In genomic region chr2:127430238-127430637, GRCm38 (mm10) we compare ENCODE assay signal across 9 mouse cellular contexts. TPM values are rescaled to one million over a fixed set of nuclear protein-coding genes. Genes with fewer than 3 reads are reported as not detected.
DNase-seq lines count a peak whose midpoint lies in the region; ATAC-seq lines count a peak whose summit lies in the region.
"Had no signal": no experiment of that assay in that cellular context is flagged by ENCODE, and none has a peak within 500 bp of the region (broad histone marks: within the 10 kb centered on the region; RNA-seq: fewer than 3 reads in every experiment).

No protein-coding gene starts in this region.

- no peaks in the 10 kb centered on the region for H3K9me3 ChIP-seq in heart, embryonic 10.5 days
- H3K9me3 ChIP-seq in embryonic facial prominence, embryonic 14.5 days (ENCODE audit: control insufficient read depth, low read length) = no peaks in the 10 kb centered on the region
- H3K9me3 ChIP-seq: limb, embryonic 12.5 days had no signal

- H3K36me3 ChIP-seq in heart, embryonic 10.5 days = peaks cover 14% of the 10 kb centered on the region
- H3K36me3 ChIP-seq in embryonic facial prominence, embryonic 14.5 days (ENCODE audit: control insufficient read depth, insufficient read depth, low read length) = peaks cover 5% of the 10 kb centered on the region; the same call in 1 of the 2 replicates

- H3K4me2 ChIP-seq in embryonic facial prominence, embryonic 14.5 days (ENCODE audit: low read depth, low read length) = no peak overlapping the region
- H3K4me2 ChIP-seq: limb, embryonic 12.5 days had no signal

- ATAC-seq in embryonic facial prominence, embryonic 14.5 days (ENCODE audit: low read depth) = no peak

- no peak overlapping the region for H3K4me3 ChIP-seq in heart, embryonic 10.5 days
- no peak overlapping the region for H3K4me3 ChIP-seq in embryonic facial prominence, embryonic 14.5 days (ENCODE audit: low read depth, low read length)
- H3K4me3 ChIP-seq: limb, embryonic 12.5 days had no signal

- no peak overlapping the region for H3K27ac ChIP-seq in heart, embryonic 10.5 days
- H3K27ac ChIP-seq in embryonic facial prominence, embryonic 14.5 days (replicated peaks; ENCODE audit: low read depth, low read length) = no peak overlapping the region
- H3K27ac ChIP-seq: limb, embryonic 12.5 days had no signal

- H3K4me1 ChIP-seq in heart, embryonic 10.5 days = peaks cover 14% of the 10 kb centered on the region
- no peaks in the 10 kb centered on the region for H3K4me1 ChIP-seq in embryonic facial prominence, embryonic 14.5 days (ENCODE audit: control insufficient read depth, insufficient read depth, low read length)
- H3K4me1 ChIP-seq: limb, embryonic 12.5 days had no signal

- peak; percentile 35 for DNase-seq in heart, adult 8-10 months (ENCODE audit: low spot score)
- no peak for DNase-seq in heart, embryonic 10.5 days (ENCODE audit: low spot score)
- peak; percentile 68 for DNase-seq in 416B (ENCODE audit: low read depth)
- peak; percentile 68 for DNase-seq in MN1 (ENCODE audit: low spot score)
- DNase-seq in embryonic facial prominence, embryonic 14.5 days (ENCODE audit: low spot score) = peak; percentile 69
- DNase-seq in layer of hippocampus, adult 18-20 months (ENCODE audit: low spot score in 2 of 2) = peak; percentile 36 to 69
- peak; percentile 57 for DNase-seq in lung, postnatal 36 days
- no peak for DNase-seq in spleen, postnatal 4 days (ENCODE audit: low spot score in 2 of 2)

- no peak overlapping the region for H3K9ac ChIP-seq in embryonic facial prominence, embryonic 14.5 days (ENCODE audit: low read depth, low read length)
- H3K9ac ChIP-seq: limb, embryonic 12.5 days had no signal

- 16% methylated on average over 3 of the region's 3 CpGs for WGBS in heart, embryonic 10.5 days
- 11% methylated on average over 3 of the region's 3 CpGs for WGBS in embryonic facial prominence, embryonic 14.5 days

- no peaks in the 10 kb centered on the region for H3K27me3 ChIP-seq in heart, embryonic 10.5 days (ENCODE audit: insufficient read depth, poor library complexity, severe bottlenecking)
- no peaks in the 10 kb centered on the region for H3K27me3 ChIP-seq in embryonic facial prominence, embryonic 14.5 days (replicated peaks; ENCODE audit: control insufficient read depth, insufficient read depth, low read length)
- H3K27me3 ChIP-seq: limb, embryonic 12.5 days had no signal

RNA-seq across cellular contexts. Expression of gene Gpat2, which starts 5.2 kb away (rescaled TPM):
- not detected for total RNA-seq in heart, adult 8-10 months (2022)
- polyA plus RNA-seq in heart, embryonic 10.5 days (2016; fragmentation: Nextera tagmentation; extraction: Ambion mirVana) = 0.28 and 0.71 TPM in 2 replicates
- polyA plus RNA-seq in embryonic facial prominence, embryonic 14.5 days (2014; fragmentation: Nextera tagmentation; extraction: Ambion mirVana) = 0.26 and 0.39 TPM in 2 replicates
- total RNA-seq in layer of hippocampus, adult 18-20 months (2021) = under 1 TPM in 1 of 2 experiments, not detected in 1; 0.42 TPM

RNA-seq across cellular contexts. Expression of gene Fahd2a, which starts 14.1 kb away (rescaled TPM):
- 10 to 100 TPM; 42.1 to 59.5 (median 52.5) TPM for total RNA-seq in heart, adult 8-10 months (2022)
- 24.5 and 27.8 TPM in 2 replicates for polyA plus RNA-seq in heart, embryonic 10.5 days (2016; fragmentation: Nextera tagmentation; extraction: Ambion mirVana)
- polyA plus RNA-seq in embryonic facial prominence, embryonic 14.5 days (2014; fragmentation: Nextera tagmentation; extraction: Ambion mirVana) = 16.6 and 19.3 TPM in 2 replicates
- total RNA-seq in layer of hippocampus, adult 18-20 months (2021) = 10 to 100 TPM; 14.7 to 19.0 TPM

Comparison
In these comparisons a context has a peak if more than half of its experiments do, and no peak if none do; other contexts are left out.
1. DNase-seq: peak in heart, adult 8-10 months (single experiment), 416B (single experiment), MN1 (single experiment), embryonic facial prominence, embryonic 14.5 days (single experiment), layer of hippocampus, adult 18-20 months (2 of 2) and lung, postnatal 36 days (single experiment); none in heart, embryonic 10.5 days (single experiment) and spleen, postnatal 4 days (0 of 2).